Mouse (Mus musculus) CH12.LX (cell line): ENCODE measurements around the gene Card10. TPM values are rescaled to one million over a fixed set of nuclear protein-coding genes. Genes with fewer than 3 reads are reported as not detected.

ENCODE experiments used
- DNase-seq: peaks from one replicate; pipeline ENCODE4 v3.0.0-alpha.2; 2013; ENCODE audit errors: extremely low read depth
- H3K27ac ChIP-seq: 2 replicates; pipeline ENCODE4 v1.5.1; 2012; ENCODE audit warnings: low read depth, mild to moderate bottlenecking, control low read depth, moderate library complexity; ENCODE audit not compliant: insufficient read depth
- H3K27me3 ChIP-seq: replicated peaks from 2 replicates; pipeline ENCODE3; 2012; ENCODE audit warnings: inconsistent platforms
- H3K36me3 ChIP-seq, 2 experiments: replicated peaks in 1 of 2; 2 replicates each; pipeline versions ENCODE3 to v1.6.1; 2012; ENCODE audit warnings: inconsistent platforms in 1 of 2, low read length in 1 of 2, mild to moderate bottlenecking in 1 of 2, mixed read lengths in 1 of 2, moderate library complexity in 1 of 2; ENCODE audit not compliant: control insufficient read depth in 1 of 2, insufficient read depth in 1 of 2
- H3K4me1 ChIP-seq, 2 experiments: 2 replicates each; pipeline ENCODE4 v1.6.1; 2012; ENCODE audit warnings: inconsistent platforms in 1 of 2, moderate library complexity in 1 of 2; ENCODE audit not compliant: insufficient read depth in 2 of 2, control insufficient read depth in 1 of 2
- H3K4me2 ChIP-seq: 2 replicates; pipeline ENCODE4 v1.6.1; 2012; ENCODE audit warnings: low read depth, mild to moderate bottlenecking, control low read depth; ENCODE audit not compliant: poor library complexity, insufficient read depth, severe bottlenecking
- H3K4me3 ChIP-seq, 3 experiments: fragments of 150-350 bp in 1 of 3; sonication (generic) in 1 of 3; replicated peaks in 1 of 3; 2 replicates each; pipeline versions ENCODE3 to v1.5.1; 2011 to 2012; ENCODE audit warnings: low read depth in 2 of 3, low read length in 2 of 3, mild to moderate bottlenecking in 2 of 3, moderate library complexity in 2 of 3, control low read depth in 1 of 3, improper control_type of control experiment in 1 of 3, inconsistent platforms in 1 of 3, mixed read lengths in 1 of 3; ENCODE audit not compliant: poor library complexity in 1 of 3
- H3K79me2 ChIP-seq: replicated peaks from 2 replicates; pipeline ENCODE4 v1.6.1; 2012; ENCODE audit warnings: mild to moderate bottlenecking, moderate library complexity; ENCODE audit not compliant: control insufficient read depth, poor library complexity, insufficient read depth, severe bottlenecking; ENCODE audit errors: extremely low read depth
- H3K9ac ChIP-seq: 2 replicates; pipeline ENCODE4 v1.6.1; 2012; ENCODE audit warnings: low read depth, mild to moderate bottlenecking, control low read depth, moderate library complexity; ENCODE audit not compliant: insufficient read depth
- H3K9me3 ChIP-seq: replicated peaks from 2 replicates; pipeline ENCODE3; 2012; ENCODE audit warnings: low read length, inconsistent platforms, mixed read lengths
- CHD1 ChIP-seq: IDR thresholded peaks from 2 replicates; pipeline ENCODE4 v1.6.1; 2012; ENCODE audit warnings: low read depth, low read length, improper control_type of control experiment, inconsistent platforms
- CTCF ChIP-seq, 2 experiments: IDR thresholded peaks in 1 of 2; conservative IDR thresholded peaks in 1 of 2; 2 replicates each; pipeline ENCODE4 v1.5.1; 2011 to 2012; ENCODE audit warnings: low read depth in 2 of 2, low read length in 2 of 2, improper control_type of control experiment in 1 of 2, inconsistent platforms in 1 of 2, mild to moderate bottlenecking in 1 of 2, moderate library complexity in 1 of 2
- EP300 ChIP-seq: IDR thresholded peaks from 2 replicates; pipeline ENCODE4 v1.6.1; 2011; ENCODE audit warnings: low read length, improper control_type of control experiment
- ETS1 ChIP-seq: conservative IDR thresholded peaks from 2 replicates; pipeline ENCODE4 v1.6.1; 2012; ENCODE audit warnings: low read depth, mild to moderate bottlenecking, inconsistent platforms, low read length, improper control_type of control experiment, moderate library complexity
- GABPA ChIP-seq: IDR thresholded peaks from 2 replicates; pipeline ENCODE4 v1.6.1; 2012; ENCODE audit warnings: low read depth, low read length, improper control_type of control experiment, inconsistent platforms; ENCODE audit not compliant: insufficient replicate concordance
- JUND ChIP-seq: conservative IDR thresholded peaks from 2 replicates; pipeline ENCODE4 v1.6.1; 2011; ENCODE audit warnings: low read depth, low read length, improper control_type of control experiment
- MAZ ChIP-seq: IDR thresholded peaks from 2 replicates; pipeline ENCODE4 v1.6.1; 2012; ENCODE audit warnings: low read depth, mild to moderate bottlenecking, inconsistent platforms, low read length, improper control_type of control experiment, moderate library complexity
- PAX5 ChIP-seq: IDR thresholded peaks from 2 replicates; pipeline ENCODE4 v1.6.1; 2012; ENCODE audit warnings: low read length, inconsistent platforms, mixed read lengths
- USF2 ChIP-seq: conservative IDR thresholded peaks from 2 replicates; pipeline ENCODE4 v1.6.1; 2011; ENCODE audit warnings: low read depth, low read length, improper control_type of control experiment
- ZKSCAN1 ChIP-seq: IDR thresholded peaks from 2 replicates; pipeline ENCODE4 v1.6.1; 2012; ENCODE audit warnings: low read depth, inconsistent platforms, low read length, improper control_type of control experiment, borderline replicate concordance
- dilution Hi-C: fragments of 300-500 bp; cut with MboI; formaldehyde crosslinking; loops from 2 replicates; pipeline ENCODE4 v1.14.3; 2020; ENCODE audit warnings: low sequenced_read_pairs; ENCODE audit not compliant: extremely low pct_unique_long_range_greater_than_20kb, extremely low pct_ligation_motif_present
- in situ Hi-C: fragments of 300-500 bp; cut with MboI; formaldehyde crosslinking; loops from 3 replicates; pipeline ENCODE4 v1.14.3; 2019; ENCODE audit warnings: low sequenced_read_pairs, low pct_ligation_motif_present, low pct_unique_long_range_greater_than_20kb, mixed read lengths
- polyA plus RNA-seq: library from polyadenylated mRNA; unstranded; fragments of >175 nt; gene quantifications from 2 replicates; pipeline ENCODE4 v1.2.1, GENCODE M21; 2012; ENCODE audit warnings: low read depth; ENCODE audit not compliant: insufficient read length
- total RNA-seq, 2 experiments: library from RNA; depleted of rRNA; stranded (reverse); fragments of 300-350 nt in 1 of 2; fragments of >200 nt in 1 of 2; gene quantifications; 2 replicates each; pipeline ENCODE4 v1.2.3; 2012 to 2014

Card10 gene
- total and polyA plus RNA-seq, 3 experiments, result 0.08 TPM; not detected in 2

DNA sequence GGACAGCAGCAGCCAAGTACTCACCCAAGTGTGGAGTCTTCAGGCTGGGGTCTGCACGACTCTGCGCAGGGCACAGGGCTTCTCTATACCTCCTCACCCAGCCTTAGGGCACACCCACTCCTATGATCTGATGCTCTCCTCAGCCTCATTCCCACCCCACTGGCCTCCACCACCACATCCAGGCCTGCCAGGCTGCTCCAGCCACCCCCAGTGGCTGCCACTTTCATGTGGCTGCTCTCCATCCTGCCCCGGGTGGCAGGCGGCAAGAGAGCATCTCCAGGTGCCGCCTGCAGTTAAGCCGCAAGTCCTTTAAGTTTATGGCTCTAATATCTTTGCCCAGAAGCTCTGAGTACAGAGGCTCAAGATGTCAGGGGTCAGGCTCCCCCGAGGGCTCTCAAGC, 76.1 kb downstream of the Card10 start:
- no peaks in the 10 kb centered on the region for H3K36me3 ChIP-seq
- peaks cover 4% of the 10 kb centered on the region for H3K9me3 ChIP-seq
- H3K27me3 ChIP-seq, result peaks cover 65% of the 10 kb centered on the region
- H3K9ac ChIP-seq, result no peak overlapping the region
- H3K4me3 ChIP-seq, result no peak overlapping the region
- no peak overlapping the region for H3K4me2 ChIP-seq
- DNase-seq, result no peak
- no peak for TF ChIP-seq ETS1
- TF ChIP-seq MAZ, result no peak
- no peak for TF ChIP-seq CHD1
- no peak for TF ChIP-seq ZKSCAN1
- no peak for TF ChIP-seq EP300
- TF ChIP-seq JUND, result no peak
- no peak for TF ChIP-seq CTCF (conservative IDR thresholded peaks at IDR 0.05 in 1 of 2, IDR thresholded peaks at IDR 0.05 in 1 of 2; ENCODE audit: low read depth in 2 of 2, low read length in 2 of 2)
- no peak for TF ChIP-seq USF2
- TF ChIP-seq GABPA, result no peak
- no peak for TF ChIP-seq PAX5
- TF ChIP-seq, all 38 proteins: peak for 0
- in situ Hi-C loops, result loop anchor here (25.0 kb wide), 1 partner anchor 289 kb away; the partner anchor contains the start of gene Kctd17
- no peak overlapping the region for H3K27ac ChIP-seq
- no peaks in the 10 kb centered on the region for H3K79me2 ChIP-seq
- no peaks in the 10 kb centered on the region for H3K4me1 ChIP-seq
- dilution Hi-C loops, result loop anchor here (25.0 kb wide), 1 partner anchor 111 kb away; the partner anchor contains the start of gene Cdc42ep1

Other genes starting within 250 kb of the Card10 start
- 314 and 453 TPM in 2 replicates for gene Rac2, start 230.3 kb downstream of the Card10 start, total RNA-seq (2012; rRNA removed)
- 142 and 160 TPM in 2 replicates for gene Rac2, start 230.3 kb downstream of the Card10 start, total RNA-seq (2014; rRNA removed)
- 883 and 942 TPM in 2 replicates for gene Rac2, start 230.3 kb downstream of the Card10 start, polyA plus RNA-seq
- gene Cyth4, start 206.0 kb downstream of the Card10 start, total RNA-seq (2012; rRNA removed), result 42.2 and 51.9 TPM in 2 replicates
- 38.6 and 39.2 TPM in 2 replicates for gene Cyth4, start 206.0 kb downstream of the Card10 start, total RNA-seq (2014; rRNA removed)
- gene Cyth4, start 206.0 kb downstream of the Card10 start, polyA plus RNA-seq, result 75.3 and 80.5 TPM in 2 replicates
- gene Elfn2, start 84.3 kb downstream of the Card10 start, total RNA-seq (2012; rRNA removed), result not detected in 2 replicates
- not detected in 2 replicates for gene Elfn2, start 84.3 kb downstream of the Card10 start, total RNA-seq (2014; rRNA removed)
- 0.06 TPM in 1 of 2 replicates, not detected in the other for gene Elfn2, start 84.3 kb downstream of the Card10 start, polyA plus RNA-seq
- gene Mfng, start 29.6 kb downstream of the Card10 start, total RNA-seq (2012; rRNA removed), result 35.2 and 43.2 TPM in 2 replicates
- gene Mfng, start 29.6 kb downstream of the Card10 start, total RNA-seq (2014; rRNA removed), result 46.5 and 52.5 TPM in 2 replicates
- 57.7 and 63.7 TPM in 2 replicates for gene Mfng, start 29.6 kb downstream of the Card10 start, polyA plus RNA-seq
- not detected in 2 replicates for gene Cdc42ep1, start 39.6 kb upstream of the Card10 start, total RNA-seq (2012; rRNA removed)
- not detected in 2 replicates for gene Cdc42ep1, start 39.6 kb upstream of the Card10 start, total RNA-seq (2014; rRNA removed)
- not detected in 2 replicates for gene Cdc42ep1, start 39.6 kb upstream of the Card10 start, polyA plus RNA-seq
- gene Lgals2, start 52.5 kb upstream of the Card10 start, total RNA-seq (2012; rRNA removed), result not detected in 2 replicates
- gene Lgals2, start 52.5 kb upstream of the Card10 start, total RNA-seq (2014; rRNA removed), result not detected in 2 replicates
- not detected in 2 replicates for gene Lgals2, start 52.5 kb upstream of the Card10 start, polyA plus RNA-seq
- 13.7 and 14.1 TPM in 2 replicates for gene Gga1, start 74.1 kb upstream of the Card10 start, total RNA-seq (2012; rRNA removed)
- 4.6 and 5.7 TPM in 2 replicates for gene Gga1, start 74.1 kb upstream of the Card10 start, total RNA-seq (2014; rRNA removed)
- gene Gga1, start 74.1 kb upstream of the Card10 start, polyA plus RNA-seq, result 23.5 and 24.5 TPM in 2 replicates
- gene Gm49510, start 96.6 kb upstream of the Card10 start, total RNA-seq (2012; rRNA removed), result 0.25 and 0.50 TPM in 2 replicates
- gene Gm49510, start 96.6 kb upstream of the Card10 start, total RNA-seq (2014; rRNA removed), result 0.12 and 0.15 TPM in 2 replicates
- gene Gm49510, start 96.6 kb upstream of the Card10 start, polyA plus RNA-seq, result 0.78 TPM in 1 of 2 replicates, not detected in the other
- gene Sh3bp1, start 96.7 kb upstream of the Card10 start, total RNA-seq (2012; rRNA removed), result 20.6 and 23.8 TPM in 2 replicates
- 12.3 and 15.5 TPM in 2 replicates for gene Sh3bp1, start 96.7 kb upstream of the Card10 start, total RNA-seq (2014; rRNA removed)
- gene Sh3bp1, start 96.7 kb upstream of the Card10 start, polyA plus RNA-seq, result 48.6 and 69.7 TPM in 2 replicates
- 9.3 and 9.8 TPM in 2 replicates for gene Pdxp, start 110.9 kb upstream of the Card10 start, total RNA-seq (2012; rRNA removed)
- 2.8 and 3.1 TPM in 2 replicates for gene Pdxp, start 110.9 kb upstream of the Card10 start, total RNA-seq (2014; rRNA removed)
- gene Pdxp, start 110.9 kb upstream of the Card10 start, polyA plus RNA-seq, result 3.4 and 5.4 TPM in 2 replicates
- gene Lgals1, start 123.7 kb upstream of the Card10 start, total RNA-seq (2012; rRNA removed), result 735 and 858 TPM in 2 replicates
- gene Lgals1, start 123.7 kb upstream of the Card10 start, total RNA-seq (2014; rRNA removed), result 791 and 805 TPM in 2 replicates
- gene Lgals1, start 123.7 kb upstream of the Card10 start, polyA plus RNA-seq, result 592 and 637 TPM in 2 replicates
- gene Nol12, start 131.9 kb upstream of the Card10 start, total RNA-seq (2012; rRNA removed), result 33.2 and 40.0 TPM in 2 replicates
- gene Nol12, start 131.9 kb upstream of the Card10 start, total RNA-seq (2014; rRNA removed), result 13.2 and 13.7 TPM in 2 replicates
- gene Nol12, start 131.9 kb upstream of the Card10 start, polyA plus RNA-seq, result 89.5 and 91.1 TPM in 2 replicates
- gene Triobp, start 144.7 kb upstream of the Card10 start, total RNA-seq (2012; rRNA removed), result 26.3 and 31.0 TPM in 2 replicates
- gene Triobp, start 144.7 kb upstream of the Card10 start, total RNA-seq (2014; rRNA removed), result 10.9 and 11.5 TPM in 2 replicates
- 25.5 and 27.3 TPM in 2 replicates for gene Triobp, start 144.7 kb upstream of the Card10 start, polyA plus RNA-seq
- gene H1f0, start 225.4 kb upstream of the Card10 start, total RNA-seq (2012; rRNA removed), result 70.6 and 100 TPM in 2 replicates
- 15.9 TPM in 2 replicates for gene H1f0, start 225.4 kb upstream of the Card10 start, total RNA-seq (2014; rRNA removed)
- gene H1f0, start 225.4 kb upstream of the Card10 start, polyA plus RNA-seq, result 11.9 and 12.5 TPM in 2 replicates
- gene Galr3, start 238.8 kb upstream of the Card10 start, total RNA-seq (2012; rRNA removed), result 1.6 TPM in 2 replicates
- 0.70 and 0.90 TPM in 2 replicates for gene Galr3, start 238.8 kb upstream of the Card10 start, total RNA-seq (2014; rRNA removed)
- 0.75 and 1.2 TPM in 2 replicates for gene Galr3, start 238.8 kb upstream of the Card10 start, polyA plus RNA-seq